Mouse (Mus musculus): ENCODE data around the gene Dcxr.
"Not testable (repeated sequence)": the region's sequence is repeated elsewhere in the genome, so short reads cannot be mapped to it uniquely, and the experiment has no call there.

Gene Dcxr

GRCm38 (mm10) chr11:120729432-120730050, 2.5 kb upstream of the Dcxr start:
- not testable (repeated sequence) for DNase-seq (ENCODE audit: low spot score)

- no peak for DNase-seq (ENCODE audit: low spot score)
These were observed 1.6 kb upstream of the Dcxr start for GRCm38 (mm10) chr11:120728530-120729240.

- no peak for DNase-seq (ENCODE audit: low spot score)
These were observed 483 bp upstream of the Dcxr start for GRCm38 (mm10) chr11:120727564-120727963.

- DNase-seq (ENCODE audit: low spot score) = no peak
These were observed 575 bp downstream of the Dcxr start for GRCm38 (mm10) chr11:120726243-120727168.

- DNase-seq (ENCODE audit: low spot score) = no peak
These were observed 3.6 kb downstream of the Dcxr start for GRCm38 (mm10) chr11:120723509-120723908.

- no peak for DNase-seq (ENCODE audit: low spot score)
These were observed 4.2 kb downstream of the Dcxr start for GRCm38 (mm10) chr11:120722761-120723382.

GRCm38 (mm10) chr11:120722067-120722630, 4.9 kb downstream of the Dcxr start:
- DNase-seq (ENCODE audit: low spot score) = no peak

GRCm38 (mm10) chr11:120721124-120722066, 5.7 kb downstream of the Dcxr start, which contains the start of gene Rac3:
TSS of gene Rac3 (plus strand) at chr11:120721470.
- no peak for DNase-seq (ENCODE audit: low spot score)

GRCm38 (mm10) chr11:120720450-120720849, 6.6 kb downstream of the Dcxr start:
- peak; percentile 77 for DNase-seq (ENCODE audit: low spot score)

- DNase-seq (ENCODE audit: low spot score) = no peak
These were observed 7.2 kb downstream of the Dcxr start for GRCm38 (mm10) chr11:120719841-120720376.

GRCm38 (mm10) chr11:120719242-120719641, 7.8 kb downstream of the Dcxr start:
- no peak for DNase-seq (ENCODE audit: low spot score)

GRCm38 (mm10) chr11:120715131-120715530, 11.9 kb downstream of the Dcxr start:
- DNase-seq (ENCODE audit: low spot score) = no peak

GRCm38 (mm10) chr11:120714546-120714945, 12.5 kb downstream of the Dcxr start:
- DNase-seq (ENCODE audit: low spot score) = no peak

GRCm38 (mm10) chr11:120713580-120714518, 13.2 kb downstream of the Dcxr start, which contains the start of the genes Cenpx and Lrrc45:
TSS of gene Cenpx (minus strand) at chr11:120713738.
TSS of gene Lrrc45 (plus strand) at chr11:120713925.
- peak; percentile 89 for DNase-seq (ENCODE audit: low spot score)

GRCm38 (mm10) chr11:120712771-120713568, 14.1 kb downstream of the Dcxr start:
- no peak for DNase-seq (ENCODE audit: low spot score)

- DNase-seq (ENCODE audit: low spot score) = no peak
These were observed 15.0 kb downstream of the Dcxr start for GRCm38 (mm10) chr11:120711980-120712604.

GRCm38 (mm10) chr11:120710672-120711071, 16.4 kb downstream of the Dcxr start:
- no peak for DNase-seq (ENCODE audit: low spot score)

- DNase-seq (ENCODE audit: low spot score) = no peak
These were observed 17.5 kb downstream of the Dcxr start for GRCm38 (mm10) chr11:120709551-120709950.
